Mouse (Mus musculus) thymus, adult 18-20 months (tissue): ENCODE measurements at regions not wholly inside any gene's neighbourhood (a gene's known extent, or its start where the extent isn't known, plus 50 kb on each side); places are given as distances from the start of the nearest gene placed in this dataset.
A peak's percentile ranks its signal among the peaks of the same experiment; 100 is the strongest.

ENCODE experiments used
- DNase-seq, 2 experiments: peaks; one replicate each; pipeline ENCODE4 v3.0.0; 2022; ENCODE audit warnings: mixed read lengths in 2 of 2

DNA sequence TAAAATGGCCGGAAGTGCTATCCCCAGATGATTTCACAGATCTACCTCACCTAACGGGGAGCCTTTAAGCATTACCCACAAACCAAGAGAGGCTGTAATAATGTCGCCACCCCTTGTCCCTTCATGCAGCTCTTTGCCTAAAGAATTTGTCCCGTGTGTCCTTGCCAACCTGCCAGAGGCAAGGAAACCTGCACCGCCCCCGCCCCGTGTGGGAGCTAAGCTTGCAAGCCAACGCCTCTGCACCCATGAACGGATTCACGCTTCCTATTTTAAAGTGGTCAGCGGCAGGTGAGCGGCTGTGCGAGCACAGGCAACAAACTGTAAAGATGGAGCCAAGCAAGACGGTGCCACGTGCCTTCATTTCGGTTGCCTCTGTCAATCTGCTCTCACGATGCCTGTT lies 63.1 kb downstream of the Gm11011 start:
- no peak for DNase-seq

DNA sequence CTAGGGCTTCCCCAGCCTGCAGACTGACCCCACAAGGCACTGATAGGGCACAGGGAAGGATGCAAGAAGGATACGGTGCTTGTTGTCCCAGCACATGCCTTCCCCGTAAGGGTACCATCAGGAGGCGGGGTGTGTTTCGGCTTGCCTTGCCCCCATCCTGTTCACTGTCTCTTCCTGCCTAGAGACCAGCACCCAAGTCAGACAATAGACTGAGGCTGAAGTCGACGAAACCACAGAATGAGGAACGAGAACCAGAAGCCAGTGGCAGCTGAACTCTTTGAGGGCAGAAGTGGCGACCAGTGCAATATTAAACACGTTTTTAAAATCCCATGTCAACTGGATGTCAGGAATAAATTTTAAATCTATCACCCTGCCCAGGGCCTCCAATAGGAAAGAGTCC lies 67.6 kb downstream of the Gm11011 start:
- DNase-seq, result no peak

DNA sequence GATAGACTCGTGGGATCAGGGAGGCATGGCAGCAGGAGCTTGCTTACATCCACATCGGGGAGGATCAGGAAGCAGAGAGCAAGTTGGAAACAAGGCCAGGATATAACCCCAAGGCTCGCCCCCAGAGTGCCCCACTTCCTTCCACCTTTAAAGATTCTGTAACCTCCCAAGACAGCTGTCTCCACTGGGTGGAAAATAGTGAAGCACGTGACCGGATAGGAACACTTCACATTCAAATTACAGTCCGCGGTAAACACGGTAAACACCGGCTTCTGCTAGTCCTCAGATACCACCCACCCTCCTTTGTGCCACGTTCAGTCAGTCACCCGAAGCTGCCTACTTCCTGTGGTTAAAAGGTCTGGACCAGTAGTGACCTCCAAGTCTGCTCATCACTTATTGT lies 72.2 kb downstream of the Gm11011 start:
- DNase-seq, result peak; percentile 5 to 24

DNA sequence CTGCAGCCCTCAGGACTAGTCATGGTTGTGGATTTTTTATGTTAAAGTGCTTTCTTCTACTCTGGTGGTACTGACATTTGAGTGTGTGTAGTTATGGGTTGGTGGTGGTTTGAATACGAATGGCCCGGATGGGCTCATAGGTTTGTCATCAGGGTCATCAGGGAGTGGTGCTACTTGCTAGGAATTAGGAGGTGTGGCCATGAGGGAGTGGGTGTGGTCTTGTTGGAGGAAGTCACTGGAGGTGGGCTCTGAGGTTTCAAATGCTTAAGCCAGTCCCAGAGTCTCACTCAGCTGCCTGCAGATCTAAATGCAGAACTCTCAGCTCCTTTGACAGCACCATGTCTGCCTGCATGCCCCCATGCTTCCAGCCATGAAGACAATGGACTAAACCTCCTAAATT lies 76.8 kb downstream of the Gm11011 start:
- no peak for DNase-seq

DNA sequence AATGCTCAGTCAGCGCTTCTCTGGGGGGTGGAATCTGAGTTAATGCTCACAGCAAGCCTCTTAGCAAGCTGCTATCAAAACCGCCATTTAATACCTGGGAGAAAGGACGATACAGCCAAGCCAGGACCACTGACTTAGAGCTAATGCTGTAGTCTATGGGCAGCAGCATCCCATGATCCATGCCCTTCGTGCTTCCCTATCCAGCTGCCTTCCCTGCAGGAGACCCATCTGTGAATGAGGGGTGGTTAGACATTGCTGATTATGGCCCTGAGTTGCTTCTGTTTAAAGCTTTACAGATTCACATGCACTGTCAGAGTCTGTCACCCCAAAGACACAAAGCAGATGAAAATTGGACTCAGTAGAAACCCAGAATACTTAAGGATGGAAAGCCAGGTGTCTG lies 78.1 kb downstream of the Gm11011 start:
- DNase-seq, result no peak

DNA sequence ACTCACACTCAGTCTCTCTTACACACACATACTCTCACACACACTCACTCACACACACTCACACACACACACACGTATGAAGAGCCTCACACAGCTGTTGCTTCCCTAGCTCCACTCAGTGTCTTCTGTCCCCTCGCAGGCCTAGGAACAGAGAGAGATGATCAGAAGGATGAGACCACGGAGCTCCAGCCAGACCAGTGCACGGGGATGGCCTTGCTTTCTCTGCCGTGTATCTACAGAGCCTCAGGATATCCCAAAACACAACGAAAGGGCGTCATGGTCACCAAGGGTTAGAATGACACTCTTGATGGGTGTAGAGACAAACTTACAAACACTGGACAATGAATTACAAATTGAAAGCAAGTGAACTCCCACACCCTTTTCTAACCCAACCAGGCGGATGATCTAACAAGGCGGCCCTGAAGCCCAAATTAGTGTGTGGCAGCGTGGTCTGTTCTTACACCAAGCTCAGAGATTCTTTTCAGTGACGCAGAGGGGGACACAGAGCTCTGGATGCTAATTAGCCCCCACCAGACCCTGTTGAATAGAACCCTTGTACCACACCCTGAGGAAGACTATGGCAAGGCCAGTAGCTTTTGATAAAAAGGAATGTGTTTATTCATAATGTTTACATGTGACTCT lies 83.0 kb downstream of the Gm11011 start:
- no peak for DNase-seq

DNA sequence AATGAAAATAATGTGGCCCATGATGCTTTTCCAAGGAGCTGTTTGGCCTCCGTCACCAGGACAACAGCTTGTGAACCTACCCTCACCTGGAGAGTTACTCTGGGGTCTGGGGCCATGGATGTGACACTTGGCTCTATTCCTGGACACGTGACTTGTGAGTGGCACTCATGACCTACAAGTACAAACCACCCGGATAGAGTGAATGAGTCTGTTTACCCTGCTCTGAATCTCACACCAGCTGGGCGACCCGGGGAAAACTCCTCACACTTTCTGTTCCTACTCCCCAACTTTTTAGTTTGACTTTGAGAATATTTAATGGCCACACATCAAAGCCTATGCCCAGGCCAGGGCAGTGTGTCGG lies 84.0 kb downstream of the Gm11011 start:
- no peak for DNase-seq

DNA sequence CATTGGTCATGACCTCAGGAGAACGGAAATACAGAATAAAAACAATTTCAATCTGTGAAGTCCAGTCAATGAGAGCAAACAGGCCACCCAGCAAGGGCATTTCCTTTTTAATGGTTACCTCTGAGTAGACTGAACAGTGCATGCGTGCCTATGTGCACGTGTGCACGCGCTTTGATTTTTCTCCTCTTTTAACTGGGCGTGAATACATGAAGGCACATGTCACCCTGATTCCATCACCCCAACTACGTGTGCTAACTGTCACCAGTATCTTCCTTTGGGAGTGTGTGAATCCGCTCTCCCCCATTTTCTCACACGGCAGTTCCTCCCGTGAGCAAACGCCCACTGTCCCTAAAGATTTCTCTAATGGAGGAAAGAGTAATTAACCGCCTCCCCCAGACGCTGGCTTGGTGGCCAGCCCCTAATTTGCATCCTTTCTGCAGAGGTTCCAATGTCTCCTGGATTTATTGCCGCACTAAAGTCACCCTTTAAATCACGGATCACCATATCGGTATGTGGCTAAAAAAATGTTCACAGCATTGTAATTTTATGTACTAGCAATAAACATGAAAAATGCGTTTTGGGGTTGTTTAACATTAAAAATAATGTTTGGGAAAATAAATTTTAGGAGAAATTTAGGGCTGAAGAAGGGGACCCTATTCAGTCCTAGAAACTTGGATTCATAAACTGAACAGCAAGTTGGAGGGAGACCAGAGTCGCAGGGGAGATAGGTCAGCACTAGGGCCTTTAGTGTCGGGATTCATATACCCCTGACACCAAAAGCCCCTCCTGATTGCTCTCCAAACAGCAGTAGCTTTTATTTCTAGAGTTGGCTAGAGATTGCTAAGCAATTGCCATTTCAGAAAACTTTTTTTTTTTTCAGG lies 84.6 kb downstream of the Gm11011 start:
- DNase-seq, result no peak

DNA sequence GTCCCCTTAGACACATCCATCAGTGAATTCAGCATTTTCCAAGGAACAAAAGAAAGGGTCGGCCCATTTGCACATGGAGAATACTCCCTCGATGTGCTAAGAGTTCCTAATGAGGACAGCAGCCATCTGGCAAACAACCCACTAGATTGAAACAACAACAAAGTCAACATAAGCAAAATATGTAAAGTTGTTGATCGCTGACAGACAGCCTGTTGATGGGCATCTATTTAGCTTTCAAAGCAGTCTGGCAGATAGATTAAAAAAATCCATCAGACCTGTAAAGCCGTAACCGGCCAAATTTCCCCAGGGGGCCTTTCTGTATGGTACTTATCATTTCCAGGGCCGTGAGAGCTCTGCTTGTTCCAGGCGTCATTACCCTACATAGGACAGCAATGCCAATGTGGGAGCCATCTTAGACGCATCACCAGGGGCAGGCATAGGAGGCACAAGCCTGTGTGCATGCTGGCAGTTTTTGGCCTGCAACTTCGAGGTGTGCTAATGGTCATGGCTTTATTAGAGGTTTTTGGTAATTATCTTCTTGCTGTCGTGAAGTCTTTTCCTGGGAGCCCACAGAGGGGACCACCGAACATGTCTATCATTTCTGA lies 85.7 kb downstream of the Gm11011 start:
- no peak for DNase-seq

DNA sequence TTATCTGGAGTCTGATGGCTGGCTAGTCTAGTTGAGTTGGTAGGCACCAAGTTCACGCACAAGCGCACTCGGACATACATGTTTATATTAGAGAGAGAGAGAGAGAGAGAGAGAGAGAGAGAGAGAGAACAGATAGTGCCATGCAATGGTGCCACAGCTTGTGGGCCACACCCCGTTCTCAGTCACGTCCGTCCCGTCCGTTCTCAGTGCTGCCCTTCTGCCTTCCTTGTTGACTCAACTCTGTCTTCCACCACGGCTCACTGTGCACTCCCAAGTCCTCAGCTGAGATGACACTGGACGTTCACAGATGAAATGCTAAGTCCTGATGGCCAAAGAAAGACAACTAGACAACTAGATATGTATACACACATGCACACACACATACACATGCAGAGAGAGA lies 92.2 kb downstream of the Gm11011 start:
- DNase-seq, result no peak

DNA sequence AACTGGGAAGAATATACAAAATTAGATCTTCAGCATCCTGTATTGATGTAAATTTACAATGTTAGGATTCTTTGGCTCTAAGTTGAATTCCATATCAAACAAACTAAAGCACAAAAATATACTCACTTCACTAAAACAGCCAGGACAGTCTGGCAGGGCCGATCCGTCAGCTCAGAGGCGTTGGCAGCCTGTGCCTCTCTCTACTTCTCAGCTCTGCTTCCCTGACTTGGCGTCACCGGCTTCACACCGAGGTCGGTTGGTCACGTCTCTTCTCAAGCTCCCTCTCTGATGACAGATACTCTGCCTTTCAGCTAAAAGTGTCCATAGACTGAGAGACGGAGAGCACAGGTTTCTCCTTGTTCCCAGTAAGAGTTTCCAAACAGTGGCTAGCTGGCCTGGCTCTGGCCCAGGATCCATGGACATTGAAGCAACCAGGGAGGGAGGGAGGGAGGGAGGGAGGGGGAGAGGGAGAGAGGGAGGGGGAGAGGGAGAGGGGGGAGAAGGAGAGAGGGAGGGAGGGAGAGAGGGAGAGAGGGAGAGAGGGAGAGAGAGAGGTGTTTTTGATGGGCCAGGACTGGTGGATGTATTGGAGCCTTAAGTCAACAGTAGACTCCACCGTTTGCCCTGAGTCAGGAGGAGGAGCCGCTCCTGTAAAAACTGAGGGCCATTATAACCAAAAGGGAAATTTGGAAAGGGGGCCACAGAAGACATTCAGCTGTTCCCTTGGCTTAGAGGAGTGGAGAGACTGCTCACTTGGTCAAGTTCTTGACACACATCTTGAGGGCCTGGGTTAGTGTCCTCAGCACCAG lies 92.8 kb downstream of the Gm11011 start:
- DNase-seq, result no peak

DNA sequence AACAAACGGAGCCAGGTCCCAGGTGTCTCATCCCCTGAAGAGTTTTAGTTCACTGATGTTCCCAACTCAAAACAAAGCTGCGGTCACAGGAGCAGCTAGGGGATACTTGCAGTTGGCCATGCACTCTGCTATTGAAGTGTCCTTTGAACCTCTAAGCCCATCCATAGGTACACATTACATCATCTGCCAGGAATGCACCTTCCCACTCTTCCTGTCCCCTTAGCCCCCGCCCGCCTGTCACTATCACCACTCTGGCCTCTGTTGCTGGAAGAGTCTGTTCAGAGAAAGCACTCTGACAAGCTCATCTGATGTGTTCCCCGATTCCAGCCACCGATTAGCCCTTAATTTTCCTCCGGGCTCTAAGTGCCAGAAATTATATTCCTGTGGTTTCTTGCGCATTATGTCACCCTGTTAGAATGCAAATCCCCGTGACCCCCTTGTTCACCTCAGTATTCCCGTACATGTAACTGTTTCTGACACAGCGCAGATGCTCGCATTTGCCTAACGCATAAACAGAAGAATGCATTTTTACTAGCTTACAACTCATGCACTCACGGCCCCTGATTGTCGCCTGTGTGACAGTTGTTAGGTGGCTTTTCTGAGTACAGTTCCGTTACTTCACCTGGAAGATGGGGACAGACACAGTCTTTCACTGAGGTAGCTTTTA lies 93.8 kb downstream of the Gm11011 start:
- DNase-seq, result no peak

DNA sequence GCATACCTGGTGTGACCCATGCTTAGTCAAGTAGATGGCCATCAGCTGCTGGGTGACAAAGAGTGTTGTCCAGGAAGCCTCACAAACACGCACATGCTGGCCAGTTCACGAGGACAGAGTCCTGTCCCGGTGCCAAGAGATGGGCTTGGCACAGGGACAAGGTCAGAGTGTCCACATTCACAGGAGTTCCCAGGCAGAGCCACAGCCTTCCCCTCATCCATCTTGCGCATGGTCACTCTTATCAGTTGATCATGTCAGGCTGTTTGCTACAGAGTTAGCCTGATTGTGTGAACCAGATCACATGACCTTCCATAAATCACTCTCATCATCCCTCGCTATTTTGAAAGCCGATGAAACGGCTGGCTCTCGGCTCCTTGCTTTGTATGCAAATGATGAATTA lies 103.6 kb downstream of the Gm11011 start:
- no peak for DNase-seq

DNA sequence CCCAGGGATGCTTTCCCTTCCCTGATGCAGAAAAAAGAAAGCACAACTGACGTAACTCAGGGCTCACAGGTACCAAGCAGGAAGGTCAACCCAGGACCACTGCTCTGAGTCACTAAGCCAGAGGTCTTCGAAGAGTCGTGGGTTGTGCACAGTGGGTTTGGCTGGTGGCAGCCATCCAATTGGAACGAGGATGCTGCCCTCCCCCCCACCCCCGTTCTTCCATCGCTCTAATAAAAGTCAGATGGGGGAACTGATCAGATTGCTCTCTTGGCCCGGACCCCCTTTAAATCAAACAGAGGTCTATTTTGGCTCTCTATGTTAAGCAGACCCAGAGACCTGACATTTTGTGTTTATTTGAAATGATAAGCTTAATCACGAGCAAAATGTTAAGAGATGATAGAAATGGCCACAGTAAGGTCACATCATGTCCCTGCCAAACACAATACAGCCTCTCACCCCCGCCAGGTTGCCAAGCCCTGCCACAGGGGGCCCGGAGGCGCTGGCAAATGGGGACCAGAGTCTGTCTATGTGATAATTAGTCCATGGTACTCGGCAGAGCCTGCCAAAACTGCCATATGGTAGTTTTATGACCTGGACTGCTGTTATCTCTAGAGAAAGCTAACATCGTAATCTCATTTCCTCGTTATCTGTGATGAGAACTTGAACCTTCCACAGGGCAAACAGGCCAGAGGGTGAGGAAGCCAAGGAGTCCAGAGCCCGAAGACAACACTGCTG lies 105.6 kb downstream of the Gm11011 start:
- DNase-seq, result no peak

DNA sequence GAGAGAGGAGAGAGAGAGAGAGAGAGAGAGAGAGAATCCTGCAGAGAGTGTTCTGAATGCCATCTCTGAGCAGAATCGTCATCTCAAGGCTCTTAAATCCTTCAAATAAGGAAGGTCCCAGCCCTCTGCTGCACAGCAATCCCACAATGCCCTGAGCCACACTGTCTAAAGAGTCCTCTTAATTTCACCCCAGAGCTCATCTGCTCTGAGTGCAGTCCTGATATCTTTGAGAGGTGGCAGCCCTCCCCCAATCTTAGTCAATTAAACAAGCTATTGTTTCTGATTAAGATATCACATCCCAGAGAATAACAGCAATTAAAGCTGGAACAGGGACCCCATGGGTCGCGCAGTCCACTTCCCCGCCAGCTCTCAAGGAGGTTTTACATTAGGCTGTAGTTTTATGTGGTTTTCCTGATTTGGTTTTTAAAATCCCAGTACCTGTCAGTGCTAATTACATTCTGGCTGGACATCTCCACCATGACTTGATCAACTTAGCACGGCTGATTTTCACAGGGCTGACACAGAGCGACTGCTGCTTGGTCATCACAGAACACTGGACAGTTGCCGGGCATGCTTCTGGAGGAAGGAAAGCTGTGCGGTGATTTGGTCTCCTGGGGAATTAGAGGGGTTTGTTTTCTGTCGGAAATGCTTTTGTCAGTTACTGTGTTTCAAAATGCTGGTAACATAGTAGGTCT lies 113.0 kb downstream of the Gm11011 start:
- no peak for DNase-seq

DNA sequence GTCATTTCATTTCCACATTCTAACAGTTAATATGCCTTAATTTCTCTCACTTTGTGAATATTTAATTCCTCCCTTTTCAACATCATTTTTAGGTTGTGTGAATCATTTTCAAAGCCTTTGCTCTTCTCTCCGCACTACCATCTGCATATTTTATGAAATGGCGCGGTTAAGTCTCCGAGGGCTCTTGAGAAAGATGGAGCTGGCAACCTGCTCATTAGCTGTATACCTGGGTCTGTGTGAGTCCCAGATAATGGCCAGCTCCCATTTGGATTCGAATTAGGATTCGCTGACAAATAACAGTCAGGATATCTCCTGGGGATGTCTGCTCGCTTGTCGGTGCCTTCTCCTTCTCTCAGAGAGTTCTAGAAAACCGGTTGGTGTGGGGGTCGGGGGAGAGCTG lies 118.0 kb downstream of the Gm11011 start:
- DNase-seq, result no peak

DNA sequence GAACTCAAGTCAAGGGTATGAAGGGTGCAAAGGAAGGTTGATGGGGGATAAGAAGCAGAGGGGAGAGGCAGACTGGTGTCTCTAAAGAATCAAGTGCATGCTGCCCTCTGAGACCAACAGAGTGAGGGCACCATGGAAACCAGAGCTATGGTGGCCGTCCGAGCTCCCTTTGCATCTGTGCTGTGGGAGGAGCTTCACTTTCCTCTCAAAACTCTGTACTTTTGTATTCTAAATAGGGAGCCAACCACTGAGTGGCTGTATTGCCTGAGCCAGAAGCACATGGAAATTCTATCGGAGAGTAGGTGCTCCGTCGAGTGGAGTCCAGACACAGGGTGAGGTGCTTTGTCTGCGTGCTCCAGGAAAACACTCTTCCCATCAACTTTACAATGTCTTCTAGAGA lies 119.9 kb downstream of the Gm11011 start:
- DNase-seq, result no peak

DNA sequence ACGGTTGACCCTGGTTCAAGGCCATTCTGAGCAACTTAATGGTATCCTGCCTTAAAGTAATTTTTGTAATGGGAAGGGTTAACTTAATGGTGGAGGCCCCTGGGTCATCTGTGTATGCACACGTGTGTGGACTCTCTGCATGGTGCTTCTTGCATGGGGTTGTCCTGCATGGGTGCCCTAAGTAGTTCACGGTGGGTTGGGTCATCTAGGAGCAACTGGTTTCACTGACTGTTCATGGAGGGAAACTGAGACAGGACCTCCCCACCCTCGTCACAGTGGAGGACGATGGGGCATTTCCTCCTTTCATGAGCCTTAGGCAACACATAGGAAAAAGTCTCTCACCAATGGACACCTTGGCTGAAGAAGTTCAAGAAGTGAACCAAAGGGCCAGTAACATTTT lies 123.4 kb downstream of the Gm11011 start:
- no peak for DNase-seq

DNA sequence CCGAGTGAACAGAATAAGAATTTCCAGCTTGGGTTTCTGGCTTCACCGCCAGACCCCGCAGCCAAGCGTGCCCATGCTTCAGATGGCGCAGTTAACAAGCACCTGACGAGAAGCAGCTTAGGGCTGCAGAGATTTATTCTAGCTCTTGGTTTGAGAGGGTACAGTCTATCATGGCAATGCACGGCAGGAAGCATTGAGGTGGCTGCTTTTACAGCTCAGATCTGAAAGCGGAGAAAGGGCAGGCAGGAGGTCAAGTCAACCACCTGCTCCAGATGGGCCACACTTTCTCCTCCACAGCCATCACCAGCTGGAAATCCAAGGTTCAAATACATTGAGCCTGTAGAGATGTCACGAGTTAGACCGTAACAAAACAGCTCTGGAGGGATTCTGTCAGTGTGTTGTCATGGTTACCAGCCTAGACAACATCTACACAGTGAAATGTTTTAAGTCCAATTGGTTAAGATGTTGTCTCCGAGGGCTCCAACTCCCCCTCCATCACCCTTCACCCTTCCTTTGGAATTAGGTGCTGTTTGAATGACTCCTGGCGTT lies 126.0 kb downstream of the Gm11011 start:
- no peak for DNase-seq

DNA sequence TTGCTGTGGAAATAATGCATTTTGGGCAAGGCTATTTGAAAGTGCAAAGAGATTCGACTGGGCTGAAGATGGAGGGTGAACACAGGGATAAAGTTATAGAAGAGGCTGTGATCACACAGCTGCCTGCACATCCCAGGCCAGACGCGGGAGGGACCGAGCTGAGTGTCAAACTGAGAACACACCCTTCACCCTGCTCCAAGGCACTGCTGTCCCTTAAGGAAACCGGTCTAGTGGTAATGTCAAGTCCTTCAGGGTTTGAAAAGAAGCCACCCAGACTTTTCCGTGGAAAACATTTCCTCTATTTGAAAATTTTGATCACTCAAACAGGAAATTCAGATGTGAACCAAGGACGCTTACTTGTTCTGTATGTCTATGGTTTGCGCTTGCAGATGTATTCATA lies 134.6 kb downstream of the Gm11011 start:
- no peak for DNase-seq

DNA sequence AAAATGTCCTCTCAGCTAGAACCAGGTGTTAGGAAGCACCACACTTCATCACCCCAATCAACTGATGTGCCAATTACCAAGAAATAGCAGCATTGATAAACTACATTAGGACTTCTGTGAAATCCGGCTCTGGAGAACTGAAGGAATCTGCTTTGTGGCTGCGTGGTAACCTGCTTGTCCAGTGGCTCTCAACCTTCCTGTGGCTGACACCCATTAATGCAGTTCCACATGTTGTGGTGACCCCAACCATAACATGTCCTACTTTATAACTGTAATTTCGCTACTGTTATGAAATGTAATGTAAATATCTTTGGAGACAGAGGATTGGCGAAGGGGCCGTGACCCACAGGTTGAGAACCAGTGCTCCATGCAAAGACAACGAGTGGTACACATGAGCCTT lies 136.7 kb downstream of the Gm11011 start:
- no peak for DNase-seq
